Mouse (Mus musculus): ENCODE results near the gene E130208F15Rik. TPM values are rescaled to one million over a fixed set of nuclear protein-coding genes. Genes with fewer than 3 reads are reported as not detected.

E130208F15Rik gene
- not detected in 2 replicates for polyA plus RNA-seq (2012; ENCODE audit: insufficient read depth, insufficient read length, low replicate concordance, missing spikeins)

GRCm38 (mm10) chr7:30321539-30322284 is at the start of gene E130208F15Rik:
TSS of gene E130208F15Rik (plus strand) at chr7:30321740.
- no peak for TF ChIP-seq CTCF (IDR thresholded peaks at IDR 0.05; ENCODE audit: insufficient read depth, low read depth, low read length)
- TF ChIP-seq POLR2A (IDR thresholded peaks at IDR 0.05; ENCODE audit: insufficient read depth, low read depth, low read length): no peak
- peaks cover 4% of the 10 kb centered on the region; the same call in 1 of the 2 replicates for H3K4me1 ChIP-seq (ENCODE audit: control insufficient read depth, insufficient read depth, low read length)
- WGBS: under 1% methylated on average over 63 of the region's 63 CpGs
- peak within 1 kb of the TSS; percentile 77 for H3K27ac ChIP-seq (ENCODE audit: insufficient read depth, low read depth, low read length)
- peak within 1 kb of the TSS; percentile 94 for H3K4me3 ChIP-seq (ENCODE audit: insufficient read depth, low read depth, low read length)

- no peaks in the 10 kb centered on the region for H3K4me1 ChIP-seq (ENCODE audit: control insufficient read depth, insufficient read depth, low read length)
- TF ChIP-seq POLR2A (IDR thresholded peaks at IDR 0.05; ENCODE audit: insufficient read depth, low read depth, low read length) (no peak), CTCF (IDR thresholded peaks at IDR 0.05; ENCODE audit: insufficient read depth, low read depth, low read length) (no peak)
- WGBS: 90% methylated on average over 6 of the region's 6 CpGs
- H3K4me3 ChIP-seq (ENCODE audit: insufficient read depth, low read depth, low read length): no peak overlapping the region
- H3K27ac ChIP-seq (ENCODE audit: insufficient read depth, low read depth, low read length): no peak overlapping the region
Observed at GRCm38 (mm10) chr7:30274383-30274782, 47.2 kb upstream of the E130208F15Rik start.

- Histone ChIP-seq H3K27ac (ENCODE audit: insufficient read depth, low read depth, low read length) (no peak overlapping the region), H3K4me1 (ENCODE audit: control insufficient read depth, insufficient read depth, low read length) (0 out of 2 replicates have a peak, but pooled peaks cover 4% of the 10 kb centered on the region), H3K4me3 (ENCODE audit: insufficient read depth, low read depth, low read length) (no peak overlapping the region)
- no peak for TF ChIP-seq CTCF (IDR thresholded peaks at IDR 0.05; ENCODE audit: insufficient read depth, low read depth, low read length)
- no peak for TF ChIP-seq POLR2A (IDR thresholded peaks at IDR 0.05; ENCODE audit: insufficient read depth, low read depth, low read length)
- WGBS: 45% methylated on average over 2 of the region's 2 CpGs
Observed at GRCm38 (mm10) chr7:30278911-30279310, 42.6 kb upstream of the E130208F15Rik start.

- Histone ChIP-seq H3K4me1 (ENCODE audit: control insufficient read depth, insufficient read depth, low read length) (0 out of 2 replicates have a peak, but pooled peaks cover 4% of the 10 kb centered on the region), H3K4me3 (ENCODE audit: insufficient read depth, low read depth, low read length) (peak overlapping the region; percentile 74), H3K27ac (ENCODE audit: insufficient read depth, low read depth, low read length) (no peak overlapping the region)
- WGBS: 9% methylated on average over 6 of the region's 6 CpGs
- no peak for TF ChIP-seq POLR2A (IDR thresholded peaks at IDR 0.05; ENCODE audit: insufficient read depth, low read depth, low read length)
- no peak for TF ChIP-seq CTCF (IDR thresholded peaks at IDR 0.05; ENCODE audit: insufficient read depth, low read depth, low read length)
Observed at GRCm38 (mm10) chr7:30279536-30279935, 42.0 kb upstream of the E130208F15Rik start.

GRCm38 (mm10) chr7:30279951-30280669 is 41.4 kb upstream of the E130208F15Rik start, which contains the start of the genes Thap8 and Wdr62:
TSS of gene Thap8 (plus strand) at chr7:30280094.
TSS of gene Wdr62 (minus strand) at chr7:30280419.
- peak within 1 kb of the TSS; percentile 74 for H3K4me3 ChIP-seq (ENCODE audit: insufficient read depth, low read depth, low read length)
- under 1% methylated on average over 49 of the region's 49 CpGs for WGBS
- H3K27ac ChIP-seq (ENCODE audit: insufficient read depth, low read depth, low read length): peak within 1 kb of the TSS; percentile 99
- H3K4me1 ChIP-seq (ENCODE audit: control insufficient read depth, insufficient read depth, low read length): 0 out of 2 replicates have a peak, but pooled peaks cover 4% of the 10 kb centered on the region
- no peak for TF ChIP-seq POLR2A (IDR thresholded peaks at IDR 0.05; ENCODE audit: insufficient read depth, low read depth, low read length)
- TF ChIP-seq CTCF (IDR thresholded peaks at IDR 0.05; ENCODE audit: insufficient read depth, low read depth, low read length): no peak

- Histone ChIP-seq H3K4me1 (ENCODE audit: control insufficient read depth, insufficient read depth, low read length) (0 out of 2 replicates have a peak, but pooled peaks cover 4% of the 10 kb centered on the region), H3K4me3 (ENCODE audit: insufficient read depth, low read depth, low read length) (peak overlapping the region; percentile 74), H3K27ac (ENCODE audit: insufficient read depth, low read depth, low read length) (peak overlapping the region; percentile 99)
- peak; percentile 44; the same call in 1 of the 2 replicates for TF ChIP-seq POLR2A (IDR thresholded peaks at IDR 0.05; ENCODE audit: insufficient read depth, low read depth, low read length)
- no peak for TF ChIP-seq CTCF (IDR thresholded peaks at IDR 0.05; ENCODE audit: insufficient read depth, low read depth, low read length)
- WGBS: under 1% methylated on average over 20 of the region's 20 CpGs
Observed at GRCm38 (mm10) chr7:30280670-30281138, 40.8 kb upstream of the E130208F15Rik start.

- 0 out of 2 replicates have a peak, but pooled peaks cover 4% of the 10 kb centered on the region for H3K4me1 ChIP-seq (ENCODE audit: control insufficient read depth, insufficient read depth, low read length)
- H3K27ac ChIP-seq (ENCODE audit: insufficient read depth, low read depth, low read length): no peak overlapping the region
- no peak overlapping the region for H3K4me3 ChIP-seq (ENCODE audit: insufficient read depth, low read depth, low read length)
- TF ChIP-seq POLR2A (IDR thresholded peaks at IDR 0.05; ENCODE audit: insufficient read depth, low read depth, low read length): no peak
- no peak for TF ChIP-seq CTCF (IDR thresholded peaks at IDR 0.05; ENCODE audit: insufficient read depth, low read depth, low read length)
- 77% methylated on average over 4 of the region's 4 CpGs for WGBS
Observed at GRCm38 (mm10) chr7:30281522-30281921, 40.0 kb upstream of the E130208F15Rik start.

- Histone ChIP-seq H3K27ac (ENCODE audit: insufficient read depth, low read depth, low read length) (no peak overlapping the region), H3K4me1 (ENCODE audit: control insufficient read depth, insufficient read depth, low read length) (0 out of 2 replicates have a peak, but pooled peaks cover 4% of the 10 kb centered on the region), H3K4me3 (ENCODE audit: insufficient read depth, low read depth, low read length) (no peak overlapping the region)
- 84% methylated on average over 7 of the region's 7 CpGs for WGBS
- TF ChIP-seq CTCF (IDR thresholded peaks at IDR 0.05; ENCODE audit: insufficient read depth, low read depth, low read length) (no peak), POLR2A (IDR thresholded peaks at IDR 0.05; ENCODE audit: insufficient read depth, low read depth, low read length) (no peak)
Observed at GRCm38 (mm10) chr7:30282740-30283139, 38.8 kb upstream of the E130208F15Rik start.

All from olfactory bulb, adult 2 months (tissue).